Mouse (Mus musculus) gastrocnemius, postnatal 10 days (tissue): ENCODE measurements around the gene Atxn7l1. TPM values are rescaled to one million over a fixed set of nuclear protein-coding genes. Genes with fewer than 3 reads are reported as not detected.

Source experiments
- DNase-seq: peaks from one replicate; pipeline ENCODE4 v3.0.0; 2021; ENCODE audit warnings: mixed read lengths
- long read RNA-seq, 2 experiments: library from polyadenylated mRNA; stranded (forward); transcript quantifications; one replicate each; pipeline ENCODE4 v2.0.0; 2021
- total RNA-seq, 2 experiments: library from RNA; stranded (reverse); gene quantifications; 2 replicates each; pipeline ENCODE4 v1.2.3; 2021

The Atxn7l1 gene
- total RNA-seq, result 10 to 100 TPM; 20.2 to 24.4 TPM
- long read RNA-seq, experiment 1, partial matches to known transcripts, result 1 of 6 reads
- long read RNA-seq, experiment 1, other reads (novel, unspliced or antisense), result 1 of 6 reads
- long read RNA-seq, experiment 2, partial matches to known transcripts, result 2 of 7 reads
- long read RNA-seq, experiment 2, other reads (novel, unspliced or antisense), result 3 of 7 reads

DNA sequence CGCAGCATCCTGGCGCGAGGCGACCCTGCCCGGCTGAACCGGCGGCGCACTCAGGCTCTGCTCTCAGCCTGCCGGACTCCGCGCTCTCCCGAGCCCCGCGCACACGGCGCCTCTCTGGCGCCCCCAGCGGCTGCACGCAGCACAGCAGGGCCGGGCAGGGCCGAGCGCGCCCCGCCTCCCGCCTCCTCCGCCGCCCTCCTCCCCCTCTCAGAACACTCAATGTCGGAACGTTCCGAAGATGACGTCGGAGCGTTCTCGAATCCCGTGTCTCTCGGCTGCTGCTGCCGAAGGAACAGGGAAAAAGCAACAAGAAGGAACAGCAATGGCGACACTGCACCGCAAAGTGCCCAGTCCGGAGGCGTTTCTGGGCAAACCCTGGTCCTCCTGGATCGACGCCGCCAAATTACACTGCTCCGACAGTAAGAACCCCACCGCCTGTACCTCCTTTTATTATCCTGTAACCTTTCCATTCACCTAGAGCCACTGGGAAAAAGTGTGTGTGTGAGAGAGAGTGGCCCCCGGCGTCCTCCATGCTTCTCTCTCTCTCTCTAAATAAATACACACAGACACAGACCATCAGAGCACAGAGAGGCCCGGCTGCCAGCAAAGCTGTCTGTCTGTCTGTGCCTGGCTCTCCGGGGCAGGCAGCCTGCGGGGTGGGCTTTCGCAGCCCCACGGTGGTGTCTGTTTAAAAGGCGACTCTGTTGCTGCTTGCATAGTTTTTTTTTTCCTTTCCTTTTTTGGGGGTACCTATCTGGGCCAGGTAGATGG lies at the start of gene Atxn7l1:
TSS of gene Atxn7l1 (plus strand) at position 197 of the 771 bp plus-strand sequence.
- DNase-seq, result peak; percentile 94

DNA sequence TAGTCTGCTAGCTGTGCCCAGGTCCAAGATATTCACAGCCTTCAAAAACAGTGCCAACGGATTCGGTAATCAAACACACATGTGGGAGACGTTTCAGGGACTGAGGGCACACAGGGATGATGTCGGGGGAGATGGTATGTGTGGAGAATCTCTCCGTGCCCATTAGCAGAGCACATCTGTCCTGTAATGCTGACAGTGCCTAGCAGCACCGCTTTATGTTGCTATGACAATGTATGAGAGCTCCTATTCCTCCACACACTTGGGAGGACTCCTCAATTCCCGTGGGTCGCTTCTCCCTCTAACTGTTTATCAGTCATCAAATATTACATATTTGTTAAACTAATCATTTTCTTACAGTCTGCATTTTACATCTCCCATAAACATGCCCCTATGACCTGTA lies 45.9 kb upstream of the Atxn7l1 start:
- DNase-seq, result no peak

DNA sequence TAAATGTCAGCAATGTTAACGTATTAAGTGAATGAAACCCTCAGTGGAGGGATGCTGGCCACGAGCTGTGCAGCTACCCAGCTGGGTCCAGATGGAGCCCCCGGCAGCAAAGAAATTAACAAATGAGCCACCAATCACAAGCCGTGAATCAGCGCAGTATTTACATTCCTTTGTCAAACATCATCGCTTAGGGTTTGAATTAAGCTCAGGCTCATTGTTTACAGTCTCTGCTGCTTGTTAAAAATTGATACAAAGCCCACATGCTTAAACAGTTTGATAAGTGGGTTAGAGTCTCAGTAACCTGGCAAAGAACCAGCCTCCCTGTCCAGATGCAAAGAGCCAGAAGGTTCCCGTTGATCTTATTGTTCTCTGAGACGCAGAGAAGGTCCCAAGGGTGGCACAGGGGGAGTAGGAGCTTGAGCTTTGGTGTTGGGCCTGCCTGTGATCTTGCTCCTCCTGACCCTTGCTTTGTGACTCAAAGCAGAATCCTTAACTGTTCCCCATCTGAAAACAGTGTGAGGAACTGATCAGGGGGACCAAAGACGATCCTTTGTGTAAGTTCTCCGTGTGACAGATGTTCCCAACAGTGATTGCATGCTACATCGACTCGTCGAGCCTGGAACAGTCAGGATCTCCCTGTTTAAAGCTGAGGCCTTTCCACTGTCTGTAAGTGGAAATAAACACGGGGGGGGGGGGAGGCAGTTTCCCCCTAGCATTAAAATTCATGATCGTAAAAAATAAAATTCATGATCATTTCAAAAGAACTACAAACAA lies 45.0 kb upstream of the Atxn7l1 start:
- no peak for DNase-seq

GRCm38 (mm10) chr12:33105724-33106123 lies 41.8 kb upstream of the Atxn7l1 start:
- no peak for DNase-seq

GRCm38 (mm10) chr12:33106438-33107167 lies 40.9 kb upstream of the Atxn7l1 start:
- no peak for DNase-seq

- DNase-seq, result peak; percentile 11
Measured at GRCm38 (mm10) chr12:33109531-33109930, 38.0 kb upstream of the Atxn7l1 start.

GRCm38 (mm10) chr12:33110894-33111471 lies 36.5 kb upstream of the Atxn7l1 start:
- DNase-seq, result peak; percentile 32

GRCm38 (mm10) chr12:33118624-33119301 lies 28.7 kb upstream of the Atxn7l1 start:
- no peak for DNase-seq

- no peak for DNase-seq
Measured at GRCm38 (mm10) chr12:33125594-33126227, 21.8 kb upstream of the Atxn7l1 start.

DNA sequence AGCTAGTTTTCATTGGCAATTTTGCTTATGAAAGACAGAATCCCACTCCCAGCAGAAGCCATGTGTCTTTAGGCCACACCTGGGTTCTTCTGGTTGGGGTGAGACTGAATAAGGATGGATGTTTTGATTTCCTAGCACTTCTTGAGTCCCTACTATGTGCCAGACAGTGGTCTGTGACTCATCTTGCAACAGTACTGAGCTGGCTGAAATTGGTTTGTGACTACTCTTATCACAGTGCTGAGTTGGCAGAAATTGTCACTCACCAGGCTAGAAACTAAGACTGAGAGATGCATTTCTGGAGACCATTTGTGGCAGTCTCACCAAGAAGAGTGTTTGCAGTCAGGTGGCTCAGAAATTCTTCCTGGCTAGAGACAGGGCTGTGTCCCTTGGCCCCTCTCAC lies 21.2 kb upstream of the Atxn7l1 start:
- no peak for DNase-seq

- DNase-seq, result no peak
Measured at GRCm38 (mm10) chr12:33128121-33128520, 19.4 kb upstream of the Atxn7l1 start.

DNA sequence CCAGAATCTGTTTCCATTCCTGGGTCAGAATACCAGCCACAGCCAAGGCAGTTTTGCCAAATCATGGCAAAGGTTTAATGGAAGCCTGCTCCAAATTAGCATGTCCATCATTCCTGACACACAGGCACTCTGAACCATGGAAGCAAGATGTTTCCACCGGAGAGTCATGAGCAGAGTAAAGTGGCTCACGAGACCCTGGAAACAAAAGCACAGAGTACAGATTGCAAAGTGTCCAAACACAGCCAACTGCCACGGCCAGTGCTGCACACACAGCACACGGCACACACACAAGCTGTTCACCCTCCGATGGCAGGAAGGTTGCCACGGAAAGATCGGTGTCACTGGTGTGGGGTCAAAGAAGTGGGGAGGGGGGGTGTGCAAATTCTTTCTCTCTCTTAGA lies 18.8 kb upstream of the Atxn7l1 start:
- no peak for DNase-seq

GRCm38 (mm10) chr12:33129410-33129809 lies 18.1 kb upstream of the Atxn7l1 start:
- peak; percentile 32 for DNase-seq

GRCm38 (mm10) chr12:33130401-33130800 lies 17.1 kb upstream of the Atxn7l1 start:
- no peak for DNase-seq

- DNase-seq, result no peak
Measured at GRCm38 (mm10) chr12:33131796-33132195, 15.7 kb upstream of the Atxn7l1 start.

DNA sequence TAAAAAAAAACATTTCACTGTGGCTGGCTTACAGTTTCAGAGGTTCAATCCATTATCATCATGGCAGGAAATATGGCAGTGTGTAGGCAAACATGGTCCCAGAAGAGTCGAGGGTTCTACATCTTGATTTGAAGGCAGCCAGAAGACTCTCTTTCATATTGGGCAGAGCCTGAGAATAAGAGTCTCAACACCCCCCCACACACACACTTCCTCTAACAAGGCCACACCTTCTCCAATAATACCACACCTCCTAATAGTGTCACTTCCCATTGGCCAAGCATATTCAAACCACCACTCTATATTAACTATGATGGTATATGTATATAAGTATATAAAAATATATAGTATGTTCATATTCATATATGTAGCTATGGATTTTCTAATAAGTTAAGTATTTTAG lies 9.6 kb upstream of the Atxn7l1 start:
- DNase-seq, result no peak

DNA sequence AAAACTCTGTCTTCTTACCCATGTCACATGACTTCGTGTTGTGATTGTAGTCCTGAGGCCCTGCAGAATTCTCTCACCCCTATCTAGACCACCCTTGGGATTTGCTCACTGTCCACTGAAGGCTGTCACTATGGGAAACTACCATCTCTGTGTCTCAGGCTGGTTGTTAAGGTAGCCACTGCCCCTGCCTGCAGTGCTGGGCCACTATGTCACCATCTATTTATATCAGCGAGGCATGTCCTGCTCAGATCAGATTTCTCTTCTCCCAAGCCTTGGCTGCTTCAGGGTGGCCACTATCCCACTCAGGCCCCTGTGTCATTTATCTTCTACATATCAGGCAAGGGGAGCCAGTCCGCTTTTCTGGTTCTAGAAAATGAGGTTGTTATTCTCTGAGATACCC lies 8.4 kb upstream of the Atxn7l1 start:
- DNase-seq, result no peak

DNA sequence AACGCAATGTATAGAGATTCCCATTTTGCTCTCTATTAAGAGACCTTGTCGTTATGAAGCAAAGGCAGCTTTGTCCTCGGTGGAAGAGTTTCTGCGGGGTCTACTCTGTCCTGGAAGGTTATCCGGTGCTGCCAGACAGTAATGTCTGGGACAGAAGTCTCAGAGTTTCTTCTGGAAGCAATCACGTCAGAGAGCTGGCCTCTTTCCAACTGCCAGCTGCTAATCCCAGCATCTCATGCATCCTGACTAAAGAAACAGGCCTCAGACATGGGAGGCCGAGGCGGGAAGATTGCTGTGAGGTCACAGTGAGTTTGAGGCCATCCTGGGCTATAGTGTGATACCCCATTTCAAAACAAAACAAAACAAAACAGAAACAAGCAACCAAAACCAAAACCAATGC lies 3.0 kb upstream of the Atxn7l1 start:
- no peak for DNase-seq

GRCm38 (mm10) chr12:33146622-33147433 lies 665 bp upstream of the Atxn7l1 start:
- DNase-seq, result no peak

DNA sequence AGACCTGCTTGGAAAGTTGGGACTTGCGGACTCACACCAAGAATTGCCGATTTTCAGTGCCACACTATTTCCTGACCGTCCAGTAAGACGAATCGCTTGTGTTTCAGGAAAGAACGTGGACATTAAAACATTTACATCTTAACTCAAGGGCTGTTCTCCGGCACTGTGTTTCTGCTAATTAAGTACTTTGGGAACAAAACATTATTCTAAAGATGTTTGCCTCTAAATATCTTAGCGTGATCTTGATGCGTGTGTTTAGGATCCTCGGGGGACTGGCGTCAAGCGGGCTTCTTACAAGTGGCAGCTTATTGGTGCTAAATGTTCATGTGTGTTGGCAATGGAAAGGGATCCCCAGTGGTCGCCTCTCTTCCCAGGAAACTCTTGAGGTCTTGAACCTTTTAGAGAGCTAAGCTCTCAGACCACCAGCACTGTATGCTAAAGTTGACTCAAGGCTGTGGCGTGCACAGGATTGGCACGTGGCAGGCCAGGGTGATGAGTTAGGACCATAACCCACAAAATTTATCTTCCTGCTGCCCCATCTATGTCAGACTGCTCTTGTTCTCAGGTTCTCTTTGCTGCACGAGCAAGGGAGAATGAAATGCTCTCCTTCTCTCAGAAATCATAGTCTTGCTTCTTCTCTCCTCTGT lies 2.2 kb downstream of the Atxn7l1 start:
- no peak for DNase-seq
